Mouse (Mus musculus): ENCODE results near the gene Tut1. TPM values are rescaled to one million over a fixed set of nuclear protein-coding genes. Genes with fewer than 3 reads are reported as not detected.
"Not testable (repeated sequence)": the region's sequence is repeated elsewhere in the genome, so short reads cannot be mapped to it uniquely, and the experiment has no call there.

Gene Tut1
- polyA plus RNA-seq, 1 experiment from 2014 or later: 25.4 TPM

DNA sequence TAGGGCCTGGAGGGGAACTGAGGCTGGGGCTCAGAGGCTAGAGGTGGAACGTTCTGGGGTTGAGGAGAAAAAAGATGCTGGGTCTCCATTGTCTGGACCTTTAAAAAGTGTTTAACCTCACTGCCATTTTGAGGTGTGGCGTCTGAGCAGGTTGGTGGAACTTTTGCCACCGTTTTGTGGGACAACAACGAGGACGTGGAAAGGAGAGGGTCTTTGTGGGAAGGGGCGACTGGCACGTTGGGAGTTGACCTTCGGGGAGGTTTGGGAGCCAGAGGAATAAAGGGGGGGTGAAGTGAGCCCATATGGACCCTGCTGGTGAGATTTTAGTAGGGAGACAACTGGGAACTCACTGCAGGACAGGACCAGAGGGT is 13.7 kb downstream of the Tut1 start:
- peak overlapping the region; percentile 66 for H3K4me3 ChIP-seq (replicated peaks)
- peaks cover 31% of the 10 kb centered on the region for H3K4me1 ChIP-seq
- H3K9me3 ChIP-seq (replicated peaks): no peaks in the 10 kb centered on the region
- H3K27me3 ChIP-seq (replicated peaks): no peaks in the 10 kb centered on the region
- peak overlapping the region; percentile 86 for H3K27ac ChIP-seq (replicated peaks)
- peaks cover 72% of the 10 kb centered on the region for H3K36me3 ChIP-seq
- ATAC-seq (ENCODE audit: low FRiP score): peak; percentile 25
- H3K9ac ChIP-seq (replicated peaks): peak overlapping the region; percentile 89
- WGBS: 0% methylated on average over 8 of the region's 8 CpGs
- peak overlapping the region; percentile 79 for H3K4me2 ChIP-seq

- Histone ChIP-seq H3K9ac (replicated peaks) (peak overlapping the region; percentile 89), H3K27me3 (replicated peaks) (no peaks in the 10 kb centered on the region), H3K36me3 (peaks cover 72% of the 10 kb centered on the region), H3K4me2 (peak overlapping the region; percentile 79), H3K9me3 (replicated peaks) (no peaks in the 10 kb centered on the region), H3K4me3 (replicated peaks) (peak overlapping the region; percentile 66), H3K27ac (replicated peaks) (peak overlapping the region; percentile 86), H3K4me1 (peaks cover 31% of the 10 kb centered on the region)
- ATAC-seq (ENCODE audit: low FRiP score): no peak
- WGBS: 8% methylated on average over 9 of the region's 9 CpGs
Observed at GRCm38 (mm10) chr19:8967893-8968292, 14.2 kb downstream of the Tut1 start.

- peaks cover 84% of the 10 kb centered on the region for H3K36me3 ChIP-seq
- not testable (repeated sequence) for H3K4me2 ChIP-seq; H3K9me3 ChIP-seq (replicated peaks); H3K27ac ChIP-seq (replicated peaks); H3K4me3 ChIP-seq (replicated peaks); H3K9ac ChIP-seq (replicated peaks); H3K27me3 ChIP-seq (replicated peaks); ATAC-seq (ENCODE audit: low FRiP score)
- WGBS: 87% methylated on average over 8 of the region's 8 CpGs
- peaks cover 20% of the 10 kb centered on the region for H3K4me1 ChIP-seq
Observed at GRCm38 (mm10) chr19:8972491-8972890, 18.8 kb downstream of the Tut1 start.

DNA sequence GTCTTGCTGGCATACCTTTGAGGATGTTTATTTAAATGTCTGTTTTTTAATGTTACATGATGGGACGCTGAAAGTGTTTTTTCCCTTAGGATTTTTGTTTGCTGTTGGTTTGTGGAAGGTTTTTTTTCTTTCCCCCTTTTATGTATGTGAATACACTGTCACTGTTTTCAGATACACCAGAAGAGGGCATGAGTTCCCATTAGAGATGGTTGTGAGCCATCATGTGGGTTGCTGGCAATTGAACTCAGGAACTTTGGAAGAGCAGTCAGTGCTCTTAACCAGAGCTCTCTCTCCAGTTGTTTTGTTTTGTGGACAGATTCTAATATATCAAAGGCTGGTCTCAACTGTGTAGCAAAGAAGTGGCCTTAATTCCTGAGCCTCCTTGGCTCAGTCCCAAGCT is 21.0 kb downstream of the Tut1 start:
- 89% methylated on average over 1 of the region's 1 CpGs for whole genome bisulfite sequencing
- Histone ChIP-seq H3K4me2 (no peak overlapping the region), H3K9ac (replicated peaks) (no peak overlapping the region), H3K4me1 (0 out of 2 replicates have a peak, but pooled peaks cover 4% of the 10 kb centered on the region), H3K4me3 (replicated peaks) (no peak overlapping the region), H3K27ac (replicated peaks) (no peak overlapping the region), H3K36me3 (peaks cover 94% of the 10 kb centered on the region), H3K9me3 (replicated peaks) (no peaks in the 10 kb centered on the region), H3K27me3 (replicated peaks) (no peaks in the 10 kb centered on the region)
- no peak for ATAC-seq (ENCODE audit: low FRiP score)

GRCm38 (mm10) chr19:8975491-8975890 is 21.8 kb downstream of the Tut1 start:
- H3K4me1 ChIP-seq: 0 out of 2 replicates have a peak, but pooled peaks cover 4% of the 10 kb centered on the region
- no peaks in the 10 kb centered on the region for H3K27me3 ChIP-seq (replicated peaks)
- no peak overlapping the region for H3K9ac ChIP-seq (replicated peaks)
- no peaks in the 10 kb centered on the region for H3K9me3 ChIP-seq (replicated peaks)
- H3K4me3 ChIP-seq (replicated peaks): no peak overlapping the region
- WGBS: 100% methylated on average over 2 of the region's 2 CpGs
- no peak overlapping the region for H3K27ac ChIP-seq (replicated peaks)
- no peak for ATAC-seq (ENCODE audit: low FRiP score)
- peaks cover 94% of the 10 kb centered on the region for H3K36me3 ChIP-seq
- no peak overlapping the region for H3K4me2 ChIP-seq

- no peaks in the 10 kb centered on the region for H3K9me3 ChIP-seq (replicated peaks)
- WGBS: 55% methylated on average over 3 of the region's 3 CpGs
Observed at GRCm38 (mm10) chr19:8976535-8976934, 22.9 kb downstream of the Tut1 start.

GRCm38 (mm10) chr19:8980771-8981170 is 27.1 kb downstream of the Tut1 start:
- H3K4me3 ChIP-seq (replicated peaks): no peak overlapping the region
- WGBS: 44% methylated on average over 5 of the region's 5 CpGs
- peaks cover 45% of the 10 kb centered on the region for H3K36me3 ChIP-seq
- H3K4me1 ChIP-seq: peaks cover 40% of the 10 kb centered on the region
- no peak overlapping the region for H3K9ac ChIP-seq (replicated peaks)
- H3K27me3 ChIP-seq (replicated peaks): no peaks in the 10 kb centered on the region
- H3K4me2 ChIP-seq: no peak overlapping the region
- no peaks in the 10 kb centered on the region for H3K9me3 ChIP-seq (replicated peaks)
- H3K27ac ChIP-seq (replicated peaks): no peak overlapping the region
- no peak for ATAC-seq (ENCODE audit: low FRiP score)

More at GRCm38 (mm10) chr19:8976535-8976934, 22.9 kb downstream of the Tut1 start:
- Histone ChIP-seq H3K4me1 (0 out of 2 replicates have a peak, but pooled peaks cover 6% of the 10 kb centered on the region), H3K4me2 (no peak overlapping the region), H3K9ac (replicated peaks) (no peak overlapping the region), H3K27me3 (replicated peaks) (no peaks in the 10 kb centered on the region), H3K36me3 (peaks cover 86% of the 10 kb centered on the region), H3K4me3 (replicated peaks) (no peak overlapping the region), H3K27ac (replicated peaks) (no peak overlapping the region)
- ATAC-seq (ENCODE audit: low FRiP score): peak; percentile 65; the same call in 1 of the 2 replicates

- peaks cover 40% of the 10 kb centered on the region for H3K36me3 ChIP-seq
Observed at GRCm38 (mm10) chr19:8981450-8982168, 28.0 kb downstream of the Tut1 start.

GRCm38 (mm10) chr19:8982303-8983149 is 28.9 kb downstream of the Tut1 start:
- H3K36me3 ChIP-seq: peaks cover 31% of the 10 kb centered on the region
- no peak for ATAC-seq (ENCODE audit: low FRiP score)
- no peak overlapping the region for H3K27ac ChIP-seq (replicated peaks)
- no peak overlapping the region for H3K9ac ChIP-seq (replicated peaks)
- H3K4me2 ChIP-seq: no peak overlapping the region
- peaks cover 44% of the 10 kb centered on the region for H3K4me1 ChIP-seq
- peaks cover 3% of the 10 kb centered on the region; the same call in 1 of the 2 replicates for H3K27me3 ChIP-seq (replicated peaks)
- WGBS: 41% methylated on average over 5 of the region's 5 CpGs
- no peak overlapping the region for H3K4me3 ChIP-seq (replicated peaks)
- no peaks in the 10 kb centered on the region for H3K9me3 ChIP-seq (replicated peaks)

More at GRCm38 (mm10) chr19:8981450-8982168, 28.0 kb downstream of the Tut1 start:
- no peaks in the 10 kb centered on the region; the same call in 1 of the 2 replicates for H3K27me3 ChIP-seq (replicated peaks)
- H3K4me1 ChIP-seq: peaks cover 44% of the 10 kb centered on the region
- H3K4me3 ChIP-seq (replicated peaks): no peak overlapping the region
- H3K4me2 ChIP-seq: no peak overlapping the region
- H3K9me3 ChIP-seq (replicated peaks): no peaks in the 10 kb centered on the region
- H3K9ac ChIP-seq (replicated peaks): no peak overlapping the region
- no peak overlapping the region for H3K27ac ChIP-seq (replicated peaks)
- ATAC-seq (ENCODE audit: low FRiP score): no peak
- 59% methylated on average over 2 of the region's 2 CpGs for WGBS

DNA sequence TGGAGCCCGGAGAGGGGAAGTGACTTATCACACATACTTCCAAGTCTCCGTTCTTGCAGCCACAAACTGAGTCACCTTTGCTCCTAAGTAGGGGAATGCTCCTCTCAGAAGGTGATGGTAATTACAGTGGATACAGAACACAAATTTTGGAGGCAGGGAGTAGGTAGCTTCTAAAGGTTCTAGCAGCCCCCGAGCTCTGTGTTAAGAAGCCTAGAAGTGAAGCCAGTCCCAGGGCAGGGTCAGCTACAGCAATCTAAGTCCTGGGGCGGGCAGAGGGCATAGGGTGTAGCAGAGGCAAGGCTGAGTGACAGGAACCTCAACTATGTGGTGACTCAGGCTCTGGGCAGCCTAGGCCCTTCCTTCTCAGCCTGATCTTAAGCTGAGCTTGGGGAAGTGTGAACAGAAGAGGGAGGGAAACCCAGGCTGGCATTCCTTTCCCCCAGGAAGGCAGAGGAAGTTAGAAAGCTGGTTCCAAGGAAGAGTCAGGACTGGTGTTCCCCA is 29.6 kb downstream of the Tut1 start:
- H3K27me3 ChIP-seq (replicated peaks): peaks cover 10% of the 10 kb centered on the region
- peaks cover 46% of the 10 kb centered on the region for H3K4me1 ChIP-seq
- no peak overlapping the region for H3K27ac ChIP-seq (replicated peaks)
- no peaks in the 10 kb centered on the region for H3K9me3 ChIP-seq (replicated peaks)
- no peak overlapping the region for H3K4me3 ChIP-seq (replicated peaks)
- H3K4me2 ChIP-seq: no peak overlapping the region
- H3K9ac ChIP-seq (replicated peaks): no peak overlapping the region
- no peak for ATAC-seq (ENCODE audit: low FRiP score)
- 55% methylated on average over 4 of the region's 4 CpGs for WGBS
- H3K36me3 ChIP-seq: peaks cover 25% of the 10 kb centered on the region

DNA sequence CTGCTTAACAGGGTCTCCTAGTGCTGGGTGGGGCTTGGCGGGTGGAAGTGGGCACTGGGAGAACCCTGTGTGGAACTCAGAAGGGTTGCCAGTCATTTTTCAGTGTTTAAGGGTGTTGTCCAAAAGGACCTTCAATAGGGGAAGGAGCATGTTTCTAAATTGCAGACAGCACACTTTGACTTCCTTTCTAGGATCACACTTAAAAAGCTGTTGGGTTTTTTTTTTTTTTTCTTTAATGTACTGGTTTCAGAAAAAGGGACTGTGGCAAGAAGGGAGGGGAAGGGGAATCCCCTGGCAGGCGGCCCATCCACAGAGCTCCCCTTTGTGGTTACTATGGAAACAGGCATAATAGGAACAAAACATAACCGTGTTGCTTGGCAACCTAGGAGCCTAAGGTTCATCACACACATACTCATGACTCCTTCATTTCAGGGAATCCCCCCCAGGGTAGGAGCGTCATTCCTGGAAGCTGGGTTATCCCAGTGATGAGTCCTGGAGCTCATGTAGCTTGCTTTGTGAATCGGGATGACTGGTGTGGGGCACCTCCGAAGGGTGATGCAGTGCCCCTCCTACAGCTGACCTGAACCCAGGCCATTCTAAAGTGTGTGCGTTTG is 30.7 kb downstream of the Tut1 start:
- H3K4me2 ChIP-seq: peak overlapping the region; percentile 13; the same call in 1 of the 2 replicates
- H3K4me1 ChIP-seq: peaks cover 58% of the 10 kb centered on the region
- 7% methylated on average over 7 of the region's 7 CpGs for WGBS
- peak overlapping the region; percentile 51 for H3K27ac ChIP-seq (replicated peaks)
- peaks cover 14% of the 10 kb centered on the region for H3K36me3 ChIP-seq
- ATAC-seq (ENCODE audit: low FRiP score): peak; percentile 67
- H3K9me3 ChIP-seq (replicated peaks): no peaks in the 10 kb centered on the region
- H3K4me3 ChIP-seq (replicated peaks): no peak overlapping the region
- 0 out of 2 replicates have a peak overlapping the region, but pooled peaks have one; percentile 21 for H3K9ac ChIP-seq (replicated peaks)
- peaks cover 22% of the 10 kb centered on the region for H3K27me3 ChIP-seq (replicated peaks)
